Mouse (Mus musculus): ENCODE measurements around the gene Calhm6.

Calhm6 gene

DNA sequence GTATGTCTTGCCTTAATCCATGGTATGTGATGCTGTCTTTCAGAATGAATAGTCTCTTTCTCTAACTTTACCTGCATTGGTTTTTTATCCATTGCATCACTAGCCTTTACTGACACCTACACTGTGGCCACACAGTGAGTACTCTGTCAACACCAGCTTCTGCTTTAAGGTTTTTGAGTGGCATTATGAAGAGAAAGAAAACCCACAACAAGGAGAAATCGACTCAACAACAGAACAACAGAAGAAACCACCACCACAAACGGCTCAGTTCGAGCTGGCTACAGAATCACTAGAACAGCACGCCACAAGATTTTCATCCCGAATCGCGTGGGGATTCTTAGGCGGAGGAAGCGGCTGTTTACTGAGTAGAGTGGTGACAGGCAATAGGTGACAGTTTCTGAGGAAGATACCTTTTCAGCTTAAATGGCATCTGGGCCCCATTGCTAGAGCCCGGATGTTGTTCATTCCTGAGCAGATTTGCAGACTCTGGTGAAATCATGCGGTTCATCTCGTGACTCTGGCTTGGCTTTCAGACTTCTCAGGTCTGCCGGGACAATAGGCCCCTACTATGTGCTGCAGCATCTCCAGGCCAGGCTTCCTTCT is 16.8 kb downstream of the Calhm6 start:
- CTCF ChIA-PET, result interaction anchor here (0.7 kb wide), 1 partner anchor 263 kb away, joined by 6 read pairs; no protein-coding TSS in a partner anchor

DNA sequence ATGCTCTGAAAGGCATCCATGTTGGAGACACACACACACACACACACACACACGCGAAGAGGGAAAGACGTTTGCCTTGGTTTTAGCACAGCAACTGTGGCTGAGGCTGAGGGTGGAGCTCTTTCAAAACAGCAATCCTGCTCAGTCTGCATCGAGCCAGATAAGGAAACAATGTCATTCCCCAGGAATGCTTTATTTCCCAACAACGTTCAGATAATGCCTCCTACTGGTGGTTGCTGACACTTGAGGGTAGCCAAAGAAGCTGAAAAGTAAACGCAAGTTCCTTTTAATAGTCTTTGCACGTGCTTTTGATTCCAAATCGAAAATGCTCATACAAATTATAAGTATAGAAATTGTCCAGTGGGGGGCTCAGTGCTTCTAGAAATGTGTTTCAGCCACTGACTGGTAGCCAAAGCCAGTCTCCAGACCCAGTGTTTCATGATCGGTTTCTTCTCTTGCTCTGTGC is 31.3 kb downstream of the Calhm6 start, which contains the start of gene Calhm5:
Calhm5 (minus strand) TSS at position 102 of the 466 bp plus-strand sequence.
- CTCF ChIA-PET, result no interaction called here

DNA sequence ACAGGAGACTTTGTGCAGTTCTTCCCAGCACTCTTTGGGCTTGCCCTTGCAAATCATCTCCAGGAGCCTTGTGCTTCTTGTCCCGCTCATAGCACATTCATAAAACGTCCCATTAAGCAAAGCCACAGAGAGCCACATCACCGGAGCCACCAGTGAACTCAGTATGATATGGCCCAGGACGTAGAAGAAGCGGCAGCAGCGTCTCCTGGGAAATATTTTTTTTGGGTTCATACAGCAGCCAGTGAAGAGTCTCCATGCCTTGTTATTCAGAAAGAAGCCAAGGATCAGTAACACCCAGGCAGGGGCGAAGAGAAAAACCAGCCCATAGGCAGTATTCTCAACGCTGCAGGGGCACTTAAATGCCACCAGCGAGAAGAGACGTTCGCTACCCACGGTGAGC is 31.8 kb downstream of the Calhm6 start:
- CTCF ChIA-PET, result no interaction called here

DNA sequence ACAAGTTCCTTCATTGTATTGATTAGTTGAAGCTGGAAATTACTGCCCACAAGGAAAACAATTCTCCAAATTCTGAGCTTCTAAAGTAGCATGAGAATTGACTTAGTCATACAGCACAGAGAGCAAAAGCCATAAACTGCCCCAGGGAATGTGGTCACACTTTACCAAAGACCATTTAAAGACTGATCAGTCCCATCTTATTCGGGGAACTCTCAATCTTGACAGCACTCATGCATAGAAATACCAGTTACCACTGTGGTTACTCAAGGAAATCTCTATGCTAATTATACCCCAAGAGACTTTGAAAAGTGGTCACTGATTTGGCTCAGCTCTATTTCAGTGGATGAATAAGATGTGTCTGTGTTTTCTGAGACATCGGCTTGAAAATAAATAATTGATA is 32.6 kb downstream of the Calhm6 start:
- CTCF ChIA-PET, result no interaction called here

DNA sequence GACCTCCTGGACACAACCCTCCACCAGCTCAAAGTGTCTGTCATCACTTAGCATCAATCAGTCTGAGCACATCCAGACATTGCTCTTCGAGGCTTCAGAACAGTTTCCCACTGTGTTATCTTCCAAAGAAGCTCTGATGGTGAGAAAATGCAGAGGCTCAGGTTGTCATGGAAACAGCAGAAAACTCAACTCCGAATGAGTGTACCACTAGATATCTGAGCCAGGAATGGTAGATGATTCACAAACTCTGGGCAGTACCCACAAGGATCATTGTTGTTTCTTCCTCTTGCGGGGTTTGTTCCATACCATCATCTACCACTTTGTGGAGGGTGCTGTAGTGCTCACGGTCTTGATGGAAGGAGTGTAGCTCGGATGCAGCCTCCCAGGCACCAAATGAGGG is 35.9 kb downstream of the Calhm6 start:
- CTCF ChIA-PET, result no interaction called here

DNA sequence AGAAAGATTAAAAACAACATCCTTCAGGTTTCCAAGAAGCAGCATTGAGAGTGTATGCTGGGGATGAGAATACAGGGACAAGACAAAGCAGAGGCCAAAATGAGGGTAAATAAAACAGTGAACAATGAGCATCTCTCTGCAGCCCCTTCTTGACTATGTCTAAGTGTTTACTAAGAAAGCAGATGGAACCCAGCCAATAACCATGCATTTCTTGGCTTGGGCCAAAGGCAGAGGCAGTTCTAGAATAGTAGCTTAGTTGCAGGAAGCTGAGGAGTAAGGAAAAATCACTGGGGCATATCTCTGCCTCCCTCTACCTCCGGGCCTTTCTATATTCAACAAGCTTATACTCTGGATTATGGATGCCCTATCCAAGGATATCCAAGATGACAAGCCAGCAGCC is 37.3 kb downstream of the Calhm6 start:
- CTCF ChIA-PET, result no interaction called here

DNA sequence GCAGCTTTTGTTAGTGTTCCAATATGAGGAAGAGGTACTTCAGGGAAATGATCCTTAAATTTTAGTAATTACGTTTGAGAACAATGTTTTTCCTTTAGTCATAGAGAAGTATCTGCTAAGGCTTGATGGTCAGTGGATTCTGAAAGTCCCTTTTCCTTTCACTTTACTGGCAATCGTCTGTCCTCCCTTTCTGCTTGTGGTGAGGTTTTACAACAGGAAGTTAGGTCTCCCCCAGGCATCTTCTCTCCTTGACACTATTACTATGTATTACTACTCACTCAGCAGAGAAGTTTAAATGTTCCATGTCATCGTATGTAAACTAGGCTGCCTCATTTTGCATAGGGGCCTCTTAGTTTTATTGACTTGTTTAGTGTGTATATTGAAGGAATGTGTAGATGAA is 38.3 kb downstream of the Calhm6 start:
- CTCF ChIA-PET, result no interaction called here

DNA sequence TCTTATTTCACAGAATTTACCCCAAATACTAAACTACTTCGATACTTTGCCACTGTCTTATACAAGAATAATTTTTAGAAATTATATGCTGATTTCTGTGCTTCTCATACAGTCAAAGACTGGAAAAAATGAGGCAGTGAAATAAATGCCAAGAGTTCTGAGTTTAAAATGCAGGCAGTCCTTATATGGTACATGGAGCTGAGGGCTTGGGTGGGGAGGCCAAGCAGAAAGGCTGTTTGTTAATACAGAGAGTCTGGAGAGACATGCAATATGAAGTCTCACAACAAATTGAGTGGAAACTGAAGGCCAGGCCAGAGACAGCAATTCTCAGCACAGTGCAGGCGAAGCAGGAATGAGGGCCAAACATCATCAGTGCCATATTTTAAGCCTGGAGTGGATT is 39.3 kb downstream of the Calhm6 start:
- CTCF ChIA-PET, result no interaction called here

DNA sequence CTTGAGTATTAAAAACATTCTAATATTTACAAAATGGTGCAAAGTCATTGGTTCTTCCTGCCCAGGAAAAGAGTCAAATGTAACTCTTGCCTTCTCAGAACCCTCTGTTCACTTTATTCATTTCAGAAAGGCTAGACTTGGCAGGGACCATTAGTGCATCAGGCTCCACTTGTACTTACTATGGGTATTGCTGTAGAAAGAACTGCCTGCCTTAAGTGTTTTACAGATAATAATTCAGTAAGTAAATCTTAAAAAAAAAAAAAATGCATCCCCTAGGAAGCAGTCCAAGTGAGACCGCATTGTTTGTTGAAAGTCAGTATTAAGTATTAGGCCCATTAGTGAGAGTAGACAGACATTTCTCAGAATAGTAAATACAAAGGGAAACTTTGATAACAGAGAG is 41.3 kb downstream of the Calhm6 start:
- CTCF ChIA-PET, result no interaction called here

Data from spleen, embryonic (tissue).